Mouse (Mus musculus) T-cell, adult 2 months (primary cell): ENCODE results near the gene Ptprf.

Experiments used
- DNase-seq: peaks from one replicate; pipeline ENCODE4 v3.0.0; 2022; ENCODE audit warnings: low spot score

Ptprf gene

DNA sequence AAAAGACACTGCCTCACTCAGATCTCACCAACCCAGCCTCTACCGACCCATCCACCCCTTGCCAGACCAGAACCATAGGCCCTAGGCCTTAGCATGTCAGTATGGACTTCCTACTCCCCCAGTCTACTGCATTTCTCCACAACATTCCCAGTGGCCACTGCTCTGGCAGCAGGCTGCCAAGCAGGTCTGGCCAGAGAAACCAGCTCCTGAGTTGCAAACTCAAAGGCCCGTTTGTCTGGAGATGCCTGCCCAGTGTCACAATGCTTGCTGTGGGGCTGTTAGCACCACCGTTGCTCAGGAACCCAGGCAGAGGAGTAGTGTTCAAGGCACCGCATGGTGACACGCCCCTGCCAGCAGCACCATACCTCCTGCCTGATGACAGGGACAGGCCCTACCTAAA lies 5.0 kb downstream of the Ptprf start:
- DNase-seq = no peak

DNA sequence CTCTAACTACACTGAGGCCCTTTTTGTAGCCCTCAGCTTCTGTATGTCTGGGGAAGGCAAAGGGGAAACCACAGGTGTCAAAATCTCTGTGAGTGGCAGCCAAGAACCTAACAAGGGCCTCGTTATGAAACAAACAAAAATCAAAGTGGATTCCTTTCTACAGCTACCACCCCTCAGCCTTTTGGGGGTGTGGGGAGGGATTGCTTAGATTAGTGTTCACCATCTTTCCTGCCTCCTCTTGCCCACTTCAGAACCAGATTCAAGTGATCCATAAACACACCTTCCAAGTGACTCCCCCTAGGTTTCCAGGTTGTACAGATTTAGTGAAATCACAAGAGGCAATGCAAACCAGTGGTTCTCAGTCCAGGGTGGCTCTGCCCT lies 9.0 kb downstream of the Ptprf start:
- DNase-seq = no peak

GRCm38 (mm10) chr4:118281444-118282181 lies 9.6 kb downstream of the Ptprf start:
- DNase-seq = no peak

DNA sequence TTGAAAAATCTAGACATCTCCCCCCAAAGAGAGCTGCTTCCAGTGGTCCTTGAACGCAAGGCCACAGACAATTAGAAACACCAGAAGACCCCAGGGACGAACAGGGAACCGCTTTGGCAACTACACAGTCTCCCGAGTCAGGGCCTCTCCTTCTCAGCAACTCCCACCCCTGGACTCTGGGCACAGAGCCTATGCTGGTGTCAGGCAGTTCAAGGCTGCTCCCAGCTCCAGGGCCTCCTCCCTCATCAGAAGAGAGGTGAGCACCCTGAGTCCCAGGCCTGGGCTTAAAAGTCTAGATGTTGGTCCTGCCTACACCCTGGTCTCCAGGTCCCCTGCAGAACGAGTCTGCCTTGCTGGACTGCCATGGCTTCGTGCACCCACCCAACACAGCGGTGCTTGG lies 10.7 kb downstream of the Ptprf start:
- DNase-seq = no peak

- no peak for DNase-seq
Measured at GRCm38 (mm10) chr4:118276520-118277232, 14.5 kb downstream of the Ptprf start.

DNA sequence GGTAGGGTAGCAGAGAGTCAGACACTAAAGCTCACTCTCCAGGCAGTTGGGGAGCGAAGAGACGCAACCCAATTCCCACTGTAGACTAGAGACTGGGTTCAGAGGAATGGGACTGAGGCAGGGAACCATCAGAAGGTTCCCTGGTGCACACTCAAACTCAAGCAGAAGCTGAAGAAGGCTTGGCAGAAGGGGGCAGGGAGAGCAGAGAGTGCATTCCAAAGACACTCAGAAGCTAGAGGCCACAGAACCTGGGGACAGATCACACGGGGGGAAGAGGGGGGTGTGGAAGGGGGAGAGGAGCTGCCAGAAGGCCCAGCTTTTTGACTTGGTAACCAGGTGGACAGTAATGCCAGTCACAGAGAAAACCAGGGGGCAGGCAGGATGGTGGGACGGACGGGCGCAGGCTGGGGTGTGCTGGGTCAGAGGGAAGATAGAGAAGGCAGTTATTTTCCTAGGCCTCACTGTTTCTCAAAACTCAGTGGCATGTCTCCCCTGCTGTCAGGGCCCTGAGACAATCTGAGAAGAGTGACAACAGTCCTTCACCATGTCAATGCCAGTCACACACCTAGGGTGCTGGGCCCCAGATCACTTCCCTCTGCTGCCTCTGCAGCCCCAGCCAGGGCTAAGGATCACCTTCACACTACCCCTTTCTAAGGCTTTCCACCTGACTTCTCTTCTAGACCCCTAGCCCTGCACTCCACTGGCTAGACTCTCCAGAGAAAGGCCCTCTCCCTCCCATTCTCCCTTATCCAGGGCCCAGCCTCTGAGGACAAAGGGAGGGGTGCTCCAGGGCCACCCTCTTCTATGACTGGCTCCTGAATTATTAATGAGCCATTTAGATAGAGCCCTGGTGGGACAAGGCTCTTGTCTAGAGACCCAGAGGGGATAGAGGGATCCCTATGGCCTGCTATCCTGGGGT lies 15.3 kb downstream of the Ptprf start:
- no peak for DNase-seq

DNA sequence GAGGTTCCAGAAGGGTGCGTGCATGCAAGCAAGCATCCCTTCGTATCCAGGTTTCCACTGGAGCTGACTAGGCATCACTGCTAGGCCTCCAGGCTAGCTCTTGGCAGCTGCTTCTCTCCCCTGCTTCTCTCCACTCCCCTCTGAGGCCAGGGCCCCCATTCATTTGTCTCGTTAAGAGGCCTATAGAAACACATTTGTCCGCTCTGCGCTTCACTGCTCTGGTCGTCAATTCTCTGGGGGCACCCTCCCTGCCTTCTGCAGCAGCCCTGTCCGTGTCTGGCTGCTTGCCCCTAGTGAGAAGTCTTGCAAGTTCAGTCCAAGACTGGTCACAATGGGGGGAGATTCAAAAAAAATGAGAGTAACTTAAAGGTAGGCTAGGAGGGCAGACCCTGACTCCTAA lies 16.7 kb downstream of the Ptprf start:
- DNase-seq = no peak

- DNase-seq = no peak
Measured at GRCm38 (mm10) chr4:118273998-118274397, 17.2 kb downstream of the Ptprf start.

- DNase-seq = no peak
Measured at GRCm38 (mm10) chr4:118273545-118273944, 17.7 kb downstream of the Ptprf start.

- no peak for DNase-seq
Measured at GRCm38 (mm10) chr4:118272871-118273270, 18.3 kb downstream of the Ptprf start.

DNA sequence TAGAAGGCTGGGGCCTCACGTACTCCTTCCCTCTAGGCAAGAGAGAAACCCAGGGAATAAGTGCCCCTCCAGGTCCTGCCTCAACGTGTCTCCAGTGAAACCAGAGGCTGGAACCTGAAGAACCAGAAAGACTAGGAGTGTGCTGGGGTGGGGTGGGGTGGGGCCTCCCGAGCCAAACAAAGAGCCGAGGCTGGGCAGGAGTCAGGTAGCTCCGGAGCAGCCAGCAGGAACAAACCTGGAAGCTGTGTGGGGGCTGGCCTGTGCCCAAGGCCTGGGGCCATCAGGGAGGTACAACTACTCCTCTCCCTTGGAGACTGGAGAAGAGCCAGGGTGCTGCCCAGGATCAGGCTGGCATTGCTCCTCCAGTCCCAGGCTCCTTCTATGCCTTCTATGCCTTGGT lies 18.9 kb downstream of the Ptprf start:
- no peak for DNase-seq

GRCm38 (mm10) chr4:118271556-118272074 lies 19.6 kb downstream of the Ptprf start:
- DNase-seq = no peak

GRCm38 (mm10) chr4:118270706-118271105 lies 20.5 kb downstream of the Ptprf start:
- no peak for DNase-seq

DNA sequence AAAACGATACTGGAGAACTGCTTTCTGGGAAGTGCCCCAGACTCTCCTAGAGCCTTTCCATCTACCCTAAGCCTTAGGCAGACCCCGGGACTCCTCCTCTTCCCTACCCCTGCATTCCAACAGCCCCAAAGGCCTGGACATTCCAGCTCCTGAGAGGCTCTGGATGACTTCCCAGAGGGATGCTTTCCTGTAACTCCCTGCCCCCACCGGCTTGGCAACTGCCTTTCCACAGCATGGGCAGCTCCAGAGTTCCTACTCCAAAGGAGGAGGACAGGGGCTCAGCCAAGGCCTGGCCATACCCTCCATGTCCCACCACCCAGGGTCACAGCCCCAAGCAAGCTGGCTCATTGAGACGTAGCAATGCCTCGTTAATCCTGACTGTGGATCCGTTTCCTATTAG lies 21.2 kb downstream of the Ptprf start:
- no peak for DNase-seq

- no peak for DNase-seq
Measured at GRCm38 (mm10) chr4:118268429-118269212, 22.6 kb downstream of the Ptprf start.

- no peak for DNase-seq
Measured at GRCm38 (mm10) chr4:118265557-118265956, 25.6 kb downstream of the Ptprf start.

- DNase-seq = no peak
Measured at GRCm38 (mm10) chr4:118261771-118262473, 29.3 kb downstream of the Ptprf start.

DNA sequence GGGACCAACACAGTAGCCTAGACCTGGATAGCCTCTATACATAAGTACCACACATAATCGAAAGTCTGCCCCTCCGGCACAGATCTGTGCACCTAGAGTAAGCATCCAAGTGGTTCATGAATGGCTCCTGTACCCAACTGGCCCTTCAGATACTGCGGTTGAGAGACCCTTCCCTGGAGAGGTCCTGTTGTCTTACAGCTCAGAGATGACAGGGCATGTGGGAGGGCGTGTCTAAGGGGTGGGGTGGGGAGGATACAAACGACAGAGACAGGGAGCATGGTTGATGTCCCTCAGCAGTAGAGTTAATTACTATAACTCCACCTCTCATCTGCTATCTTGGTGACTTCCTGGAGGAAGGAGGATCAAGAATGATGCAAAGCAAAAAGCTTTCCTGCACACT lies 29.9 kb downstream of the Ptprf start:
- DNase-seq = no peak

DNA sequence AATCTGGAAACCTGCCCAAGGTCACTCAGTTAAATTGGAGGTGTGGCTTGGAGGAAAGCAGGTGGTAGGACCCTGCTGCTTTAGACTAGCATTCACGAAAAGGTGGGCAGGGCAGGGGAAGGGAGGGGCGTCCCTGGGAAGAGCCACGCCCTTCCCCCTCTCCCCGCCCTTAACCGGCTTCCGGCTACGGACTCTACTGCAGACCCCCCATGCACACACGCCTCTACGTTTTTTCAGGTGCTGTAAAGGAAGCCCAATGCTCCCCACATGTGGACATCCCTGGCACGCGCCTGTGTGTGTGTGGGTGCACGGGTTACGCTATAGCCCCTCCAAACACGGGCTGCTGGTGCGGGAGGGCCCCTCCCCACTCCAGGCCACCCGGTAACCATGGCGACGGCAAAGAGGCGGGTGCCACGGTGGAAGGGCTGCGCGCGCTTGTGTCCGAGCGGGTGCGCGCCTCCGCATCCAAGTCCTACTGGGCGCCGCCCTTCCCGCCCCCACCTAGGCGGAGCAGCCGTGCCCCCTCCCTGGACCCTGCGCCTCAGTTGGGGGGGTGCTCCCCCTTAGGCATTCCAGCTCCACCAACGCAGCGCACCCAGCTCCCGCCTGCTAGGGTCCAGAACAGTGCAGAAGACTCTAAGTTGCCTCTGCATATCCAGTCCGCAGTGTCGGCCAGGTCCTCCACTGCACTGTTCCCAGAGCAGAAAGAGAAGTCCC lies 30.5 kb downstream of the Ptprf start:
- peak; percentile 30 for DNase-seq

- no peak for DNase-seq
Measured at GRCm38 (mm10) chr4:118259782-118260463, 31.3 kb downstream of the Ptprf start.
